In the genomic region with DNA sequence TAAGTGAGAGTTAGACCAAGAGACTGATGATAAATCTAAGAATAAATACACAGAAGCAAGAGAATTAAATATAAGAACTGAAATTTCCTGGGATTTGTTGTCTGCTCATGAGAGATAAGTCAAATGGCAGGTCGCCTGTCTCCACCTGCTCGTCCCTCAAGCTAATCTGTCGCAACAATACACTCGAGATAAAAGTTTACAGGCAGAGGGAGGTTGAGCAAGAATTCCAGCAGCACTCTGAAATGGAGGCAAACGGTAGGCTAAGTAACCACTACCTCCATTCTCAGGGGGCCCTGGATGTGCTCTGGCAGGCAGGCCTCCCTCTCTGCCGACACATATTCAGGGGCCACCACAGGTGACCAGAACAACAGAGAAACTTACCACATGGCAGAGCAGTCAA, we compare ENCODE assay signal across 13 mouse cellular contexts. TPM values are rescaled to one million over a fixed set of nuclear protein-coding genes. Genes with fewer than 3 reads are reported as not detected.
DNase-seq lines count a peak whose midpoint lies in the region; ATAC-seq and TF ChIP-seq lines count a peak whose summit lies in the region.
"Had no signal": no experiment of that assay in that cellular context is flagged by ENCODE, and none has a peak within 500 bp of the region (broad histone marks: within the 10 kb centered on the region; RNA-seq: fewer than 3 reads in every experiment).

No protein-coding gene starts in this region.

- whole genome bisulfite sequencing in heart, embryonic 14.5 days, result 21% methylated on average over 6 of the region's 6 CpGs
- 36% methylated on average over 6 of the region's 6 CpGs for WGBS in intestine, embryonic 14.5 days
- WGBS in liver, embryonic 14.5 days (ENCODE audit: insufficient replicate concordance), result 3% methylated on average over 6 of the region's 6 CpGs

- H3K9ac ChIP-seq in heart, embryonic 14.5 days (ENCODE audit: low read length), result no peak overlapping the region; the same call in 1 of the 2 replicates
- H3K9ac ChIP-seq in intestine, embryonic 14.5 days (ENCODE audit: low read length), result no peak overlapping the region
- H3K9ac ChIP-seq in liver, embryonic 14.5 days (replicated peaks), result peak overlapping the region; percentile 43

- H3K9me3 ChIP-seq in heart, embryonic 14.5 days (ENCODE audit: control insufficient read depth, low read length), result no peaks in the 10 kb centered on the region
- no peaks in the 10 kb centered on the region for H3K9me3 ChIP-seq in intestine, embryonic 14.5 days (ENCODE audit: control insufficient read depth, low read length)
- H3K9me3 ChIP-seq in liver, embryonic 14.5 days (ENCODE audit: control insufficient read depth, low read length), result no peaks in the 10 kb centered on the region

- TF ChIP-seq CTCF in liver, embryonic 14.5 days (IDR thresholded peaks at IDR 0.05; ENCODE audit: low read depth), result no peak

- H3K36me3 ChIP-seq in heart, embryonic 14.5 days (ENCODE audit: control insufficient read depth, insufficient read depth, low read length), result no peaks in the 10 kb centered on the region
- no peaks in the 10 kb centered on the region for H3K36me3 ChIP-seq in intestine, embryonic 14.5 days (ENCODE audit: control insufficient read depth, insufficient read depth, low read length)
- H3K36me3 ChIP-seq in liver, embryonic 14.5 days (replicated peaks; ENCODE audit: control insufficient read depth, insufficient read depth, low read depth), result no peaks in the 10 kb centered on the region

- no peak for ATAC-seq in heart, embryonic 14.5 days (ENCODE audit: insufficient number of reproducible peaks, insufficient read depth, low FRiP score, low read depth)
- no peak for ATAC-seq in intestine, embryonic 14.5 days (replicated peaks; ENCODE audit: low FRiP score, low TSS enrichment, low read depth)
- peak; percentile 60 for ATAC-seq in liver, embryonic 14.5 days (ENCODE audit: insufficient read depth)

- no peaks in the 10 kb centered on the region for H3K27me3 ChIP-seq in heart, embryonic 14.5 days (ENCODE audit: control insufficient read depth, insufficient read depth, low read length)
- H3K27me3 ChIP-seq in intestine, embryonic 14.5 days (replicated peaks; ENCODE audit: control insufficient read depth, insufficient read depth, low read length), result no peaks in the 10 kb centered on the region
- H3K27me3 ChIP-seq in liver, embryonic 14.5 days (ENCODE audit: control insufficient read depth, insufficient read depth, low read length), result no peaks in the 10 kb centered on the region; the same call in 1 of the 2 replicates

- H3K4me1 ChIP-seq in heart, embryonic 14.5 days (ENCODE audit: control insufficient read depth in 2 of 2, insufficient read depth in 2 of 2, low read length in 2 of 2), result peaks cover 34 to 69% of the 10 kb centered on the region in 2 experiments
- H3K4me1 ChIP-seq in intestine, embryonic 14.5 days (replicated peaks; ENCODE audit: control insufficient read depth, insufficient read depth, low read length), result peaks cover 58% of the 10 kb centered on the region
- H3K4me1 ChIP-seq in liver, embryonic 14.5 days (replicated peaks; ENCODE audit: control insufficient read depth in 2 of 2, insufficient read depth in 2 of 2, low read length in 1 of 2), result peaks cover 73 to 75% of the 10 kb centered on the region in 2 experiments

- H3K4me2 ChIP-seq in heart, embryonic 14.5 days (ENCODE audit: low read length), result no peak overlapping the region
- no peak overlapping the region for H3K4me2 ChIP-seq in intestine, embryonic 14.5 days (ENCODE audit: low read length)
- peak overlapping the region; percentile 95 for H3K4me2 ChIP-seq in liver, embryonic 14.5 days (ENCODE audit: low read depth)

- peak; percentile 89 for TF ChIP-seq EP300 in liver, embryonic 14.5 days (IDR thresholded peaks at IDR 0.05; ENCODE audit: low read depth)

- DNase-seq in heart, adult 8-10 months (ENCODE audit: low spot score), result no peak
- peak; percentile 26 for DNase-seq in MEL-GATA-1-ER (ENCODE audit: extremely low read depth, low read depth)
- DNase-seq in intestine, embryonic 14.5 days (ENCODE audit: low spot score), result peak; percentile 51
- DNase-seq in liver, embryonic 14.5 days (ENCODE audit: low read depth in 3 of 3, low spot score in 3 of 3), result peak; percentile 68 to 81 (median 72)
- DNase-seq in natural killer cell, adult 2 months (ENCODE audit: low spot score in 2 of 2), result no peak
- DNase-seq in testis, postnatal 10 days (ENCODE audit: low spot score), result no peak
- no peak for DNase-seq in urinary bladder, postnatal 25 days (ENCODE audit: low spot score)
- DNase-seq: gastrocnemius, postnatal 14 days; kidney, adult 11 months; layer of hippocampus, adult 9-11 months; lung, postnatal 36 days; right cerebral cortex, adult 18-20 months had no signal

- H3K4me3 ChIP-seq in heart, embryonic 14.5 days (ENCODE audit: control insufficient read depth in 1 of 2, insufficient read depth in 1 of 2, low read depth in 1 of 2, low read length in 2 of 2), result no peak overlapping the region
- H3K4me3 ChIP-seq in intestine, embryonic 14.5 days (ENCODE audit: low read depth, low read length), result no peak overlapping the region
- 0 out of 4 replicates have a peak overlapping the region, but pooled peaks of 1 of the 2 experiments have one; percentile 1 for H3K4me3 ChIP-seq in liver, embryonic 14.5 days (ENCODE audit: insufficient read depth in 1 of 2, low read depth in 2 of 2, low read length in 2 of 2)

- H3K27ac ChIP-seq in heart, embryonic 14.5 days (replicated peaks in 1 of 2; ENCODE audit: control insufficient read depth in 1 of 2, insufficient read depth in 1 of 2, low read depth in 2 of 2, low read length in 2 of 2), result peak overlapping the region; percentile 76 to 84
- peak overlapping the region; percentile 38; the same call in 1 of the 2 replicates for H3K27ac ChIP-seq in intestine, embryonic 14.5 days (ENCODE audit: low read depth)
- peak overlapping the region; percentile 85 for H3K27ac ChIP-seq in liver, embryonic 14.5 days

RNA-seq across cellular contexts. Expression of gene Fignl1, which starts 26.6 kb away (rescaled TPM):
- polyA plus RNA-seq in heart, embryonic 14.5 days (2014; fragmentation: Nextera tagmentation; extraction: Ambion mirVana), result 49.6 and 53.8 TPM in 2 replicates
- under 1 TPM; 0.28 to 0.46 (median 0.37) TPM for total RNA-seq in heart, adult 8-10 months (2022)
- 61.7 and 63.7 TPM in 2 replicates for polyA plus RNA-seq in intestine, embryonic 14.5 days (2014; fragmentation: Nextera tagmentation; extraction: Ambion mirVana)
- polyA plus RNA-seq in liver, embryonic 14.5 days (2012; rRNA removed), result 23.2 and 32.2 TPM in 2 replicates
- 102 and 110 TPM in 2 replicates for polyA plus RNA-seq in liver, embryonic 14.5 days (2014; fragmentation: Nextera tagmentation; extraction: Ambion mirVana)

Comparison
In these comparisons a context has a peak if more than half of its experiments do, and no peak if none do; other contexts are left out.
1. DNase-seq: peak in MEL-GATA-1-ER (single experiment), intestine, embryonic 14.5 days (single experiment) and liver, embryonic 14.5 days (3 of 3); none in heart, adult 8-10 months (single experiment), natural killer cell, adult 2 months (0 of 2), testis, postnatal 10 days (single experiment) and urinary bladder, postnatal 25 days (single experiment).
2. Peak in every context shown above with its lines, with median percentiles within 50 percentile points of each other: H3K27ac ChIP-seq.